Mouse (Mus musculus): ENCODE measurements around the gene Supt7l. TPM values are rescaled to one million over a fixed set of nuclear protein-coding genes. Genes with fewer than 3 reads are reported as not detected.

The Supt7l gene
- total and polyA plus RNA-seq, 3 experiments: 13.1 to 32.4 (median 30.0) TPM

- ATAC-seq (ENCODE audit: extremely low read depth, insufficient number of reproducible peaks, low FRiP score, poor library complexity, severe bottlenecking) (no peak), DNase-seq (ENCODE audit: low spot score) (no peak)
- no peaks in the 10 kb centered on the region for H3K4me1 ChIP-seq (ENCODE audit: insufficient read depth, low read depth, low read length)
- H3K4me3 ChIP-seq (ENCODE audit: low read depth, low read length): no peak overlapping the region
- no peaks in the 10 kb centered on the region for H3K27me3 ChIP-seq (ENCODE audit: insufficient read depth, low read length)
- no peaks in the 10 kb centered on the region for H3K9me3 ChIP-seq (replicated peaks)
- H3K36me3 ChIP-seq (replicated peaks): peaks cover 75% of the 10 kb centered on the region
- TF ChIP-seq CTCF (IDR thresholded peaks at IDR 0.05; ENCODE audit: low read depth, low read length) (no peak), POLR2AphosphoS5 (IDR thresholded peaks at IDR 0.05; ENCODE audit: insufficient replicate concordance, low read depth, low read length) (no peak), GATA2 (IDR thresholded peaks at IDR 0.05; ENCODE audit: borderline replicate concordance, low read depth, low read length) (no peak)
Measured at GRCm38 (mm10) chr5:31559401-31559800, 31.8 kb upstream of the Supt7l start.

DNA sequence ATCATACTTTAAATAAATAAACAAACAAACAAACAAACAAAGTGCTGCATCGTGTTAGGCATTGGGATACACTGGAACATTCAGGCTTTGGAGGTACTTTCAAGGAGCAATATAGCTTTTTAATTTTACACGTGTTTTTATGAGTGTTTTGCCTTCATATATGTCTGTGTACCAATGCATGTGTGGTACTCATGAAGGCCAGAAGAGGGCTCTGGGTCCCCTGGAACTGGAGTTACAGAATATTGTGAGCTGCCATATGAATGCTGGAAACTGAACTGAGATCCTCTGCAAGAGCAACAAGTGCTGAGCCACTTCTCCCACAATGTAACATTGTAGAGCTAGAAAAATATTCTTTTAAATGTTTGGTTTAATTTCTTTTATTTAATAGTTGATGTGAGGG lies 7.6 kb upstream of the Supt7l start:
- Histone ChIP-seq H3K4me1 (ENCODE audit: insufficient read depth, low read depth, low read length) (no peaks in the 10 kb centered on the region), H3K27me3 (ENCODE audit: insufficient read depth, low read length) (no peaks in the 10 kb centered on the region), H3K4me3 (ENCODE audit: low read depth, low read length) (no peak overlapping the region), H3K36me3 (replicated peaks) (peaks cover 89% of the 10 kb centered on the region), H3K9me3 (replicated peaks) (no peaks in the 10 kb centered on the region)
- no peak for ATAC-seq (ENCODE audit: extremely low read depth, insufficient number of reproducible peaks, low FRiP score, poor library complexity, severe bottlenecking)
- TF ChIP-seq GATA1 (IDR thresholded peaks at IDR 0.05; ENCODE audit: borderline replicate concordance, low read length) (no peak), TAL1 (conservative IDR thresholded peaks at IDR 0.05; ENCODE audit: low read depth, low read length) (no peak), GATA2 (IDR thresholded peaks at IDR 0.05; ENCODE audit: borderline replicate concordance, low read depth, low read length) (no peak), POLR2AphosphoS5 (IDR thresholded peaks at IDR 0.05; ENCODE audit: insufficient replicate concordance, low read depth, low read length) (no peak), CTCF (IDR thresholded peaks at IDR 0.05; ENCODE audit: low read depth, low read length) (no peak)
- no peak for DNase-seq (ENCODE audit: low spot score)

DNA sequence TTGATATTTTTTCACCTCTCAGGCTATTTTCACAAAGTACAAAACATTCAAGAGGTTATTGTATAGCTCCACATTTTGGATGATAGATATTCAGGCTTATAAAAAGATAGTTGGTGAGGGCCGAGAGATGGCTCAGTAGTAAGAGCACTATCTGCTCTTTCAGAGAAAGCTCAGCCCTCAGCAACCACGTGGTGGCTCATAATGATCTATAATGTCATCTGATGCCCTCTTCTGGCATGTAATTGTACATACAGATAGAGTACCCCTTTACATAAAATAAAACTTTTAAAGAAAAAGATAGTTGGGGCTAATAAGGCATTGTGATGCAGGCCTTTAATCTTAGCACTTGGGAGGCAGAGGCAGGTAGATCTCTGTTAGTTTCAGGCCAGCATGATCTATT lies 953 bp upstream of the Supt7l start:
- no peak for DNase-seq (ENCODE audit: low spot score)
- ATAC-seq (ENCODE audit: extremely low read depth, insufficient number of reproducible peaks, low FRiP score, poor library complexity, severe bottlenecking): no peak
- Histone ChIP-seq H3K4me1 (ENCODE audit: insufficient read depth, low read depth, low read length) (peaks cover 33% of the 10 kb centered on the region), H3K36me3 (replicated peaks) (peaks cover 60% of the 10 kb centered on the region), H3K9me3 (replicated peaks) (no peaks in the 10 kb centered on the region), H3K27me3 (ENCODE audit: insufficient read depth, low read length) (no peaks in the 10 kb centered on the region), H3K4me3 (ENCODE audit: low read depth, low read length) (no peak overlapping the region)
- no peak for TF ChIP-seq GATA1 (IDR thresholded peaks at IDR 0.05; ENCODE audit: borderline replicate concordance, low read length)
- TF ChIP-seq POLR2AphosphoS5 (IDR thresholded peaks at IDR 0.05; ENCODE audit: insufficient replicate concordance, low read depth, low read length): no peak

GRCm38 (mm10) chr5:31527117-31527680 lies 408 bp downstream of the Supt7l start:
- TF ChIP-seq GATA2 (IDR thresholded peaks at IDR 0.05; ENCODE audit: borderline replicate concordance, low read depth, low read length) (no peak), TAL1 (conservative IDR thresholded peaks at IDR 0.05; ENCODE audit: low read depth, low read length) (no peak), CTCF (IDR thresholded peaks at IDR 0.05; ENCODE audit: low read depth, low read length) (no peak), POLR2AphosphoS5 (IDR thresholded peaks at IDR 0.05; ENCODE audit: insufficient replicate concordance, low read depth, low read length) (no peak), GATA1 (IDR thresholded peaks at IDR 0.05; ENCODE audit: borderline replicate concordance, low read length) (no peak)
- peak overlapping the region; percentile 98 for H3K4me3 ChIP-seq (ENCODE audit: low read depth, low read length)
- H3K4me1 ChIP-seq (ENCODE audit: insufficient read depth, low read depth, low read length): peaks cover 37% of the 10 kb centered on the region
- ATAC-seq (ENCODE audit: extremely low read depth, insufficient number of reproducible peaks, low FRiP score, poor library complexity, severe bottlenecking): no peak
- peaks cover 59% of the 10 kb centered on the region for H3K36me3 ChIP-seq (replicated peaks)
- no peaks in the 10 kb centered on the region for H3K27me3 ChIP-seq (ENCODE audit: insufficient read depth, low read length)
- no peaks in the 10 kb centered on the region for H3K9me3 ChIP-seq (replicated peaks)
- no peak for DNase-seq (ENCODE audit: low spot score)

DNA sequence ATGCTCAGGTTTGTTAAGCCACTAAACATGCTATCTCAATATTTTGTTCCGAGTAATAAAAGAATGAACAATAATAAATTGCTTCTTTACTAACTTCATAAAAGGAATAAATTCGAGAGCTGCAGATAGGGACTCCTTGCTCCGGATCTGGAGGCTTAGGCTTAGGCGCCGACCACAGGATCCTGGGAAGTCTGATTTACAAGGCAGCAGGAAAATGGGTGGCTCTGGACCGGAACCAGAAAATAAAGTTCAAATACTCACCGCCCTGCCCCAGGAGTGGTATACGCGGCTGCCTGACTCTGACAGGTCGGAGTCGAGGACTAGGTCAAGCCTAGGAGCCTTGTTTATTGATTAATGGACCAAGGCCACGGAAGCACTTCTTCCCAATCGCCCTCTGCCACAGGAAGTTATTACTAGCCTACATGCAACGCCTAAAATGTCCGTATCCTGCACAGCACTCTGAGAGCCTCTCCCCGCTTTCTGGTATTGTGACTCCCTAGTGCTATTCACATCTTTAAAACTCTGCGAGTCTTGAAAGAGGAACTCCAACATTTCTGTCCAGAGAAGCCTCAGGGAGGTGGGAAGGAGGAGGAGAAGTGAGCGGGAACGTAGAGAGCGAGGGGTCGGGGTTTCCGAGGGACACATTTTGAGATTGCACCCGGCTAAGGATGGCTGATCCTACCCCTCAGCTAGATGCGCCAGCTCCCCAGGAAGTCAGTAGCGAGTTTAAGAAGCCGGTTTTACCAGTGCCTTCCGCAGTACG lies 1.1 kb downstream of the Supt7l start, which contains the start of gene Slc4a1ap:
TSS of gene Slc4a1ap (plus strand) at position 642 of the 763 bp plus-strand sequence.
- H3K36me3 ChIP-seq (replicated peaks): peaks cover 56% of the 10 kb centered on the region
- ATAC-seq (ENCODE audit: extremely low read depth, insufficient number of reproducible peaks, low FRiP score, poor library complexity, severe bottlenecking): peak; percentile 81
- peaks cover 37% of the 10 kb centered on the region for H3K4me1 ChIP-seq (ENCODE audit: insufficient read depth, low read depth, low read length)
- no peak for TF ChIP-seq CTCF (IDR thresholded peaks at IDR 0.05; ENCODE audit: low read depth, low read length)
- DNase-seq (ENCODE audit: low spot score): peak; percentile 82
- H3K27me3 ChIP-seq (ENCODE audit: insufficient read depth, low read length): no peaks in the 10 kb centered on the region
- no peaks in the 10 kb centered on the region for H3K9me3 ChIP-seq (replicated peaks)
- H3K4me3 ChIP-seq (ENCODE audit: low read depth, low read length): peak within 1 kb of the TSS; percentile 98

- ATAC-seq (ENCODE audit: extremely low read depth, insufficient number of reproducible peaks, low FRiP score, poor library complexity, severe bottlenecking): no peak
- Histone ChIP-seq H3K36me3 (replicated peaks) (peaks cover 85% of the 10 kb centered on the region), H3K9me3 (replicated peaks) (no peaks in the 10 kb centered on the region), H3K4me1 (ENCODE audit: insufficient read depth, low read depth, low read length) (peaks cover 23% of the 10 kb centered on the region), H3K27me3 (ENCODE audit: insufficient read depth, low read length) (no peaks in the 10 kb centered on the region), H3K4me3 (ENCODE audit: low read depth, low read length) (no peak overlapping the region)
- TF ChIP-seq POLR2AphosphoS5 (IDR thresholded peaks at IDR 0.05; ENCODE audit: insufficient replicate concordance, low read depth, low read length) (no peak), GATA1 (IDR thresholded peaks at IDR 0.05; ENCODE audit: borderline replicate concordance, low read length) (no peak), GATA2 (IDR thresholded peaks at IDR 0.05; ENCODE audit: borderline replicate concordance, low read depth, low read length) (no peak), CTCF (IDR thresholded peaks at IDR 0.05; ENCODE audit: low read depth, low read length) (no peak), TAL1 (conservative IDR thresholded peaks at IDR 0.05; ENCODE audit: low read depth, low read length) (no peak)
- DNase-seq (ENCODE audit: low spot score): no peak
Measured at GRCm38 (mm10) chr5:31520556-31520955, 7.1 kb downstream of the Supt7l start.

Measured in G1E (cell line).